Mouse (Mus musculus) erythroblast, adult 5-6 weeks (primary cell): ENCODE measurements around the gene Lsm12. TPM values are rescaled to one million over a fixed set of nuclear protein-coding genes. Genes with fewer than 3 reads are reported as not detected.

Experiments used
- ATAC-seq: replicated peaks from 2 replicates; pipeline ENCODE4 v1.8.0; 2016; ENCODE audit warnings: moderate number of reproducible peaks, mild to moderate bottlenecking, moderate TSS enrichment, inconsistent platforms; ENCODE audit not compliant: poor library complexity, low FRiP score, severe bottlenecking
- total RNA-seq, 2 experiments: library from RNA; stranded (forward) in 1 of 2; stranded (reverse) in 1 of 2; fragments of 150-400 nt in 1 of 2; fragments of 200-764, 138-1000 nt in 1 of 2; gene quantifications; 2 replicates each; pipeline versions ENCODE4 v1.2.3 to v1.2.4; 2015 to 2017; ENCODE audit warnings: low replicate concordance in 2 of 2

Gene Lsm12
- total RNA-seq (2015; ENCODE audit: low replicate concordance) (48.3 and 48.8 TPM in 2 replicates), total RNA-seq (2017; ENCODE audit: low replicate concordance) (22.7 and 28.8 TPM in 2 replicates)

GRCm38 (mm10) chr11:102184646-102185495 lies at the start of gene Lsm12:
Gene Lsm12, minus strand, starts transcription at chr11:102185296.
- peak; percentile 91 for ATAC-seq

- ATAC-seq, result peak; percentile 97
Observed at GRCm38 (mm10) chr11:102230006-102230741, 45.1 kb upstream of the Lsm12 start, which contains the start of gene Hdac5. Gene Hdac5, minus strand, starts transcription at chr11:102230166.

GRCm38 (mm10) chr11:102229331-102229953 lies 44.3 kb upstream of the Lsm12 start:
- ATAC-seq, result 0 out of 2 replicates have a peak, but pooled peaks have one; percentile 25

- no peak for ATAC-seq
Observed at GRCm38 (mm10) chr11:102228646-102229268, 43.7 kb upstream of the Lsm12 start.

GRCm38 (mm10) chr11:102228191-102228545 lies 43.1 kb upstream of the Lsm12 start:
- no peak for ATAC-seq

- ATAC-seq, result no peak
Observed at GRCm38 (mm10) chr11:102227270-102228190, 42.4 kb upstream of the Lsm12 start.

- ATAC-seq, result no peak
Observed at GRCm38 (mm10) chr11:102226067-102226978, 41.2 kb upstream of the Lsm12 start.

GRCm38 (mm10) chr11:102225221-102225620 lies 40.1 kb upstream of the Lsm12 start:
- ATAC-seq, result no peak

- ATAC-seq, result no peak
Observed at GRCm38 (mm10) chr11:102224686-102225085, 39.6 kb upstream of the Lsm12 start.

- ATAC-seq, result no peak
Observed at GRCm38 (mm10) chr11:102223166-102223565, 38.1 kb upstream of the Lsm12 start.

GRCm38 (mm10) chr11:102221954-102222351 lies 36.9 kb upstream of the Lsm12 start:
- no peak for ATAC-seq

GRCm38 (mm10) chr11:102221243-102221953 lies 36.3 kb upstream of the Lsm12 start:
- ATAC-seq, result no peak

GRCm38 (mm10) chr11:102220451-102220850 lies 35.4 kb upstream of the Lsm12 start:
- no peak; the same call in 1 of the 2 replicates for ATAC-seq

GRCm38 (mm10) chr11:102219994-102220346 lies 34.9 kb upstream of the Lsm12 start:
- ATAC-seq, result no peak

- ATAC-seq, result no peak
Observed at GRCm38 (mm10) chr11:102219247-102219993, 34.3 kb upstream of the Lsm12 start.

- peak; percentile 15; the same call in 1 of the 2 replicates for ATAC-seq
Observed at GRCm38 (mm10) chr11:102218783-102219182, 33.7 kb upstream of the Lsm12 start.
